Mouse (Mus musculus) adrenal gland, adult (tissue): ENCODE measurements around the gene Trpv1.

Experiments
- DNase-seq, 2 experiments: peaks; one replicate each; pipeline ENCODE4 v3.0.0; 2022 to 2023; ENCODE audit warnings: low spot score in 1 of 2; ENCODE audit not compliant: inconsistent age in 2 of 2

Gene Trpv1

DNA sequence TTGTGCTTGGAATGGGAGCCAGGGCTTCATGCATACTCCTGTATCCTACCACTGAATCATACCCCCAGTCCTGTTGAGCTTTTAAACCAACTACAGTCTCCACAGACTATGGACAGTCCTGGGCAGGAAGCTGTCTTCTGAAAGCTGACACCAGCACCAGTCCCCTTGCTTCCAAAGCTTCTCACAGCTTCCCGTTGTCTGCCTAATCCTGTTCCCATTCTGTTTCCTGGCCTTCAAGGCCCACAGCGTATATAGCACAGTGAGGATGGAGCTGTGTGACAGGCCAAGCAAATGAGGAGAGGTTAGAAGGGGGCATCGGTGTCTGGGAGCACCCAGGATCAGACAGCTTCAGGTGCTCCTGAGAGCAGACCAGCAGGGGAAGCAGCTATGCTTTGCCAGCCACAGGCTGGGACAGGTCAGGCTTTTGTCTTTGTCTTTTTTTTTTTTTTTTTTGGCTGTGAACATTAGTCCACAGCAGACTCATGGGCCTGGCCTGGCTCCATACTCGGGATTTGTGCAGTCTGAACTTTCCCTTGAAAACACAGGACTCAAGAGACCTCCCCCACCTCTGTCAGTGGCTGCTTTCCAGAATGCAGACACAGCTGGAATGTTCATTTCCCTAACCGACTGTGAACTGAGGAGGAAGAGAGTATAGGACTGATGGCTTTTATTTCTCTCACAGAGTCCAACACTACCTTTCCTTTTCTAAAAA lies 2.1 kb downstream of the Trpv1 start:
- DNase-seq, result peak in 1 of 2 experiments; percentile 65

DNA sequence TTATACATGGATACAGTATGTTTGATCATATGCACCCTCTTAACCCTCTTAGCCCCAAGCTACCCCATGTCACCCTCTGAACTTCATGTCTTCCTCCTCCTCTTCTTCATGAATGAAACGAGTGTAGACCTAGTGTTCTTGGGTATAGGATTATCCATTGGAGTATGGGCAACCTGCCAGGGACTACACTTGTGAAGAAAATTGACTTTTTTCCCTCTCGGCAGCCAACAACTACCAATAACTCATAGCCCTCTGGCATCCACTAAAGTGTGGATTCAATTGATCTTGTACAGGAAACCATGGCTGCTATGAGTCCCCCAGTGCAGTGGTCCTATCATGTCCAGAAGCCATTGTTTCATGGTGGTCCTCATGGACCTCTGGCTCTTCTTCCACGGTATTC lies 2.6 kb downstream of the Trpv1 start:
- no peak for DNase-seq

DNA sequence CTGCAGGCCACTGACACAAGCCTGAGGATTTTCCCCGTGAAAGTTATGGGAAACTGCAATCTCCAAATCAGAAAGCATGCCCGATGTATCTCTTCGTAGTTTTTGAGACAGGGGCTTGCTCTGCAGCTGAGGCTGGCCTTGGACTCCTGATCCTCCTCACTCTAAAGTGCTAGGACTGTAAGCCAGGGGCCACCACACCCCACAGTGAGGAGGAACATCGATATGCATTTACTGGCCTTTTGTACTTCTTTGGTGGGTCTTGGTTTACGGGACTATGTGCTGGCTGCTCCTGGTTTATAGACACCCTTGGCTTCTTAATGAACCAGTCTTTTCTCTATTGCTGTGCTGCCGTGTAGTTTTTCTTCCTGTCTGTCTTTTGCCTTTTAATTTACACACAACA lies 8.1 kb downstream of the Trpv1 start:
- no peak for DNase-seq

DNA sequence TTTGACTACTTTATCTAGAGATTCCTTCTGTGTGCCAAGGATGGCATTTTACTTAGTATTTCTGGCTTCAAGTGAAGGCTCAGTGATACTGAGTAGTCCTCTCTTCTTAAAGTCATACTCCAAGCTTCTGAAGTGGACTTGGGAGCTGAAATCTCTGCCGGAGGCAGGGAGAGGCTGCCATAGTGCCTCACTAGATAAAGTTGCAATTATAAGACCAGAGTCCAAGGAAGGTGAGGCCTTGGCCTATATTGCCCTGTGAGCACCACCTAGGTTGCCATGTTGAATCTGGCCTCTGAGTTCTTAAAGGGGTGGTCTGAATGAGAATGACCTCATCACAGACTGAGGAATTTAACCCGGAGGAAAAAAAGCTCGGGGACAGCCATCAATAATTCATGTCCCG lies 8.7 kb downstream of the Trpv1 start:
- DNase-seq, result no peak

DNA sequence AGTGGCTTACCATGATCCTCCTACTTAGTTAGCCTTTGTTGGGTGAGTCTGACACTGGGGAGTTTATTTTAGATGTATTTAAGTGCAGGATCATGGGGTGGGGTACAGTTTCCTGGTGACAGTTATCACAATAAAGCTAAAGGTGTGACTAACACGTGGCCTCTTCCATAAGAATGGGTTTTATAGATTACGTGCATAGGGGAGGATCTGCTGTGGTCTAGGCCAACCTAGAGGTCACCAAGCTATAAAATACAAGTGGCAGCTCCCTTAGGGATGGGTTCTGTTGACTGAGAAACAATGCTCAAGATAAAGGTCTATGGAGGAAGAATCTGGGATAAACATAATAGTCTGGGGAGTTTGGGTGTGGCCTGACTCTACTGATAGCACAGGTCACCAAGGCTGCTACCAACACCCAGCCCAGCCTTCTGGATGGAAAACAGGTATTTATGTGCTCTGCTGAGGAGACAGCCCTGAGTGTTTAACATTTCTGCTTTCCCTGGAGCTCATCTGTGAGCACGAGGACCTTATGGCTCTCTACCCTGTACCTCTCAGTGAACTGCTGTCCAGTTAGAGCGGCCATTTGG lies 23.4 kb downstream of the Trpv1 start:
- no peak for DNase-seq

DNA sequence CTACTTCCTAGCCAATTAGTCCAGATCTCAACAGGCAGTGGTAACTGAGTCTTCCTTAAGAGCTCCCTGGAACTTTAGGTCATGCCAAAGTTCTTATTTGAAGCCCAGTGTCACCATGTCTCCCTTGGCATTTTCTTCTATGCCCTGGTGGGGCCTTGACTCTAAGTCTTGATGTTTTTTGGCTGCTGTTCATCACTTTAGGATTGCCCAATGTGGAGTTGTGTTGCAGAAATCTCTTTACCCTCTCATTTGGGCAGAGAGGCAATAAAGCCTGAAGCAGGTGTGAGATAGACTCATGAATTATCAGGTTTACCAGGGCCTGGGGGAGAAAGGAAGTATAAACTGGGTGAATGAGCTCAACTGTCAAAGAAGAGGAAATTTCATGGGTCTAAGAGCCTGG lies 24.6 kb downstream of the Trpv1 start:
- peak in 1 of 2 experiments; percentile 37 for DNase-seq

DNA sequence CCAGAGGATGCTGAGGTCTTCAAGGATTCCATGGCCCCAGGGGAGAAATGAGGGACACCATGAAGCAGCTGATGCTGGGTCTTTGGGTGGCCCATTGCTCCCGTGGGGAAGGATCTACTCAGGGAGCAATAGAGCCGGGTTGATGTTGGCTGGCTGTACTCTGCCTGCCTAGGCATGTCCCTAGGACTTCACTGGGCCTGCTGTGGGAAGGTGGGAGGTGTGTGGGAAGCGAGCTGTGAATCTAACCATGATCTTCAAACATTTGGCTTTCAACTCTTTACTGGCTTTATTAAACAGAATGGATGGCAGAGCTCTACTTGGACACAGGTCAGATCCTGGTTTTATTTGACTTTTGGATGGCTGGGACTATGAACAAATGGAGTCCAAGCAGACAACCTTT lies 26.4 kb downstream of the Trpv1 start:
- no peak for DNase-seq

DNA sequence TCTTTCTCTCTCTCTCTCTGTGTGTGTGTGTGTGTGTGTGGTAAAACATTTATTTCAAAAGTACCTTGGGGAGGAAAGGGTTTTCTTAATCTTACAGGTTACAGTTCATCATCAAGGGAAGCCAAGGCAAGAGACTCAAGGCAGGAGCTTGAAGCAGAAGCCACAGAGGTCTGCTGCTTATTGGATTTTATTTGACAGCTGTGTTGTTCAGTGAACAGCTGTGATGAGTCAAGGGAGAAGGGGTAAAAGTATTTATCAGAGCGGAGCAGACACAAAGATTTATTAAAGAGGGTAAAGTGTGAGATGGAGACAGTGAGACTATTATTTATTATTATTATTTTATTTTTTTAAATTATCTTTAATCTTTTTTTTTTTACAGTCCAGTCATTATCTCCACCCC lies 27.3 kb downstream of the Trpv1 start:
- DNase-seq, result no peak

DNA sequence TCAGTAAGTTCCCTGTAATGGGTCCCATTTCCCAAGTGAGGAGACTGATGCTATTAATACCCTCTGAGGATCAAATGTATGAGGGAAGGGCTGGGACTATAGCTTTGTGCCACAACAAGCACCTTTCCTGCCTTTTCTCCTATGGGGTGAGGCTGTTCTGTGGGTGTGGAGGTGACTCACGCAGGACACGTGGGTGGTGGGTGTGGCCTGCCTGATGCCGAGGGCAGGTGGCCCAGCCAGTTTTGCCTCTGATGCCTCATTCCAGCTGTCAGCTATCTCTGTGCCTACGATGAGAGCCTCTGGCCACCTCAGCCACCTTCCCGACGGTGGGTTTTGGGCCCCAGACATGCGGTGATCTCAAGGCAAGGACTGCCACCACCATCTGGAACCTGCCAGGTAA lies 33.2 kb downstream of the Trpv1 start, which contains the start of gene Trpv3:
Gene Trpv3 (plus strand): TSS at position 122 of the 400 bp plus-strand sequence.
- no peak for DNase-seq

DNA sequence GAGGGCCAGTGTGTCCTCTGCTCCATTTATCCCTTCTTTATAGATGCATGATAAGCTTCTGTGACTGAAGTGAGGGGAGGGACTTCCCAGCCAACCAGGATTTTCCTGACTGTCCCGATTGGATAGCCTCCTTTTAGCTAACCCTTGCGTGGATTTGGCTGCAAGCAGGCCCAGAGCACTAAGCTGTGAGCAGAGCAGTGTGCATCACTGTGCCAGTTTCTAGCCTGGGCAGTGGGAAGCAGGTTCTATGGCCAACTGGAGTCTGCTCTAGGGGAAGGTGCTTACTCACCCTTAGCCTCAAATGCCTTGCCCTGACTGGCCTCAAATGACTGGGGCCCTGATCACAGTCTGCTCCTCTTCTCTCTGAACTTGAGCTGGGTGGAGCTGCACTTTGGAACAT lies 40.7 kb downstream of the Trpv1 start:
- no peak for DNase-seq

DNA sequence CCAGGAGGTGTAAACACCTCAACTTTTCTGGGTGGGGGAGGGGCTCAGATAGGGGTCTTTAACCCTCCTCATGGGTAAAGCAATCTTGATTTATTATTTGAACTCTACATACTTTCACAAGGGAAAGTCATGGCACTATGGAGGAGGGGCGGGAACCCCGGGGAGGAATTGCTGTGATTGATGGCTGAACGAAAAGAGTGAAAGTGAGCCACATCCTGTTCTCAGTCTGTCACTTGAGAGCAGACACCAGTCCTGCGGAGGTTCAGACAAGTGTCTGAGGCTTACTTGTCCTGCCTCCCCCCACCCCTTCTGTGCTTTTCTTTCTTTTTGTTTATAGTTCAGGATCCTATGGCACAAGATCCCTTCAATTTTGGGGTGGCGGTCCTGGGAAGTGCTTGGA lies 46.6 kb downstream of the Trpv1 start:
- no peak for DNase-seq

DNA sequence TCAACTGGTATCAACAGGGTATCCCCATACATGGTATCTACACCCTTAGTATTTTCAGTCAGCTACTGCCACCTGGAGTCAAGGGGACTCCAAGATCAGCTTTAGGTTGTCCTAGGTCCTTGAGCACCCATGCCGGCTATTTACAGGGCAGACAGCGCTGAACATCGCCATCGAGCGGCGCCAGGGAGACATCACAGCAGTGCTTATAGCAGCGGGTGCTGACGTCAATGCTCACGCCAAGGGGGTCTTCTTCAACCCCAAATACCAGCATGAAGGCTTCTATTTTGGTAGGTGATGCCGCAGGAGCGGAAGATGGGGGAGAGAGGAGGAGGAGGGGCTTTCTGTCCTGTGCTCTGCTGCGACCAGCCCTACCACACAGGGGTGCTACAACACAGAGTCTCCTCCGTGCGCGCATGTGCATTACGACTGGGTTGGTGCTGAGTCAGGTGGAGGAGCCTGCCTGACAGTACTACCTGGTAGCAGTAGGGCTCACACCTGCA lies 47.5 kb downstream of the Trpv1 start:
- peak; percentile 33 to 77 for DNase-seq

DNA sequence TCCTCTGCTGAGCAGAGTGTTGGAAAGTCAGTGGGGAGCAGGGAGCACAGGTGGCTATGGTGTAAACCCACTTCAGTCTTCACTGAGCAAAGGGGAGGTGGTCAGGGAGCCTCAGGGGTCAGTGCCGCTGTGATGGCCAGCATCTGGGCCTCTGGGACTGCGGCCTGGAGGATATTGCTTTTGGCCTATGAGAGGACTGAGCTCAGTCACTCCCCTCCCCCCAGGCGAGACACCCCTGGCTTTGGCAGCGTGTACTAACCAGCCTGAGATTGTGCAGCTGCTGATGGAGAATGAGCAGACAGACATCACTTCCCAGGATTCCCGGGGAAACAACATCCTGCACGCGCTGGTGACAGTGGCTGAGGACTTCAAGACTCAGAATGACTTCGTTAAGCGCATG lies 49.3 kb downstream of the Trpv1 start:
- DNase-seq, result no peak

DNA sequence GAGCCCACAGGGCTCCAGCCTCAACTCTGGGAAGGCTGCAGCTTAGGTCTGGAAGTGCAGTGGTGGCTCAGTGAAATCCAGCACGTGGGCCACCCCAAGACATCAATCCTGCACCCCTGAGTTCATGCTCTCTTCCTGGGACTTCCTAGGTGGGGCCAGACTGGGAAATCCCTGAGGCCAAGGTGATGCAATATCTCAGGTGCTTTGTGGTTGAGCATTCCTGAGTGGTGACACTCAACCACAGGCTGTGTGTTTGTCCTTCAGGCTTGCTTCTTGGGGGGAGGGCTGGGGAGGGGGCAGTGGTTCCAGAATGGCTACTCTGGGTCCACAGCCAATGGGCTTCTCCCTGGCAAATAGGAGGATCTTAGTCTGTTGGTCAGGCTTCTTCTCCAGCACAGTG lies 49.8 kb downstream of the Trpv1 start:
- DNase-seq, result no peak

DNA sequence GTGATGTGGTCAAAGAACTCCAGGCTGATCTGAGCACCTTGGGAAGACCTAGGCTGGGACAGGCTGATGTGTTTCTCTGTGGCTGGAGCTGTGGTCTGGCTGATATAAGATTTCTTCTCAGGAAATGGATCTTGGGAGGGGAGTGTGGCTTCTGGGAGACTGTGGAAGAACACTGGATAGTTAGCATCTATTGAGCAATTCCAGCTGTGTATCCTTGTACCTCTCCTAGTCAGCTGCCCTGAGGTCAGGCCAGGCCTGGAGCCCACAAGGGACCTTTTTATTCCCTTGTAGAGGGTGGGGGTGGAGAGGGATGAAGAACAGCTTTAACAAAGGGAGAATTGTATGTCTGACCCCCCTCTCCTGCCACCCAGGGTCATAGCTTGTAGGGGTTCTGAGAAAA lies 50.3 kb downstream of the Trpv1 start:
- DNase-seq, result no peak

DNA sequence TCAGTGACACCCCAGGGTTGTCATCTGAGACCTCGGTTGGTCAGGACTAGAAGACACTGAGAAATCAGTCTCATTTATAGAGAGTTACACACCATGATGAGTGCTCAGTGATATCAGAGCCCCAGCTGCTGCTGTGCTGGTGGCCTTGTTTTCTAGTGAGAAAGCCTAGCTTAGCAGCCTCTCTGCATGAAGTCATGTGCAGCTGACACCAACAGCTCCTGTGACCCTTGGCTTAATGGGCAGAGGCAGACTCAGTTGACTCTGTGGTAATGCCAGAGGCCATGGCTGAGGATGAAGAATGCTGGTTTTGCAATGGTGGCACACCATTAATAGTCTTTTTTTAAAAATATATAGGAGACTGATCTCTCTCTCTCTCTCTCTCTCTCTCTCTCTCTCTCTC lies 55.5 kb downstream of the Trpv1 start:
- no peak for DNase-seq

DNA sequence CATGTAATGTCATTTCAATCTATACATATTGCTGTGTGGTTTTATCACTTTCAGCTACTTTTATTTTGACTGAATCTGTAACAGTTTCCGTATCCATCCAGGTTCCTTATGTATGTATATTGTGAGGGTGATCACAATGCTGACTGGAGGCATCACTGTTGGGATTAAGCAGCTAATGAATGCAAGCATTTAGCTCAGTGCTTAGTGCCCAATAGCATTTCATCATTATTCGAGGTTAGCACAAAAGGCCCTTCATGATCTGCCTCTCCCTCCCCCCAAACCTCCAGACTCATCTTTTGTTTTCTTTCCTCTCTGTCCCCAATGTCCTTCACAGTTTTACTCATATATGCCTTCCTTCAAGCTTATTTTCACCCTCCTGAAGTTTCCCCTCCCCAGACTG lies 69.0 kb downstream of the Trpv1 start:
- no peak for DNase-seq
